Mouse (Mus musculus): Measurements from ENCODE around the gene Rab35.

- TF ChIP-seq RCOR1 (conservative IDR thresholded peaks at IDR 0.05; ENCODE audit: low read depth, low read length) (no peak), CTCF (conservative IDR thresholded peaks at IDR 0.05 in 1 of 2, IDR thresholded peaks at IDR 0.05 in 1 of 2; ENCODE audit: low read depth in 2 of 2, low read length in 2 of 2) (no peak), POLR2A (IDR thresholded peaks at IDR 0.05; ENCODE audit: low read depth, low read length) (peak; percentile 31; the same call in 1 of the 2 replicates), ZNF384 (IDR thresholded peaks at IDR 0.05; ENCODE audit: low read depth, low read length) (no peak), TBP (conservative IDR thresholded peaks at IDR 0.05; ENCODE audit: low read depth, low read length) (peak; percentile 58; the same call in 1 of the 2 replicates), UBTF (IDR thresholded peaks at IDR 0.05; ENCODE audit: low read depth, low read length) (peak; percentile 89), MAFK (IDR thresholded peaks at IDR 0.05; ENCODE audit: insufficient replicate concordance, low read length) (peak; percentile 67; the same call in 1 of the 2 replicates), EP300 (IDR thresholded peaks at IDR 0.05; ENCODE audit: low read length) (no peak), USF1 (IDR thresholded peaks at IDR 0.05; ENCODE audit: low read depth, low read length) (no peak), NRF1 (IDR thresholded peaks at IDR 0.05; ENCODE audit: low read depth, low read length) (0 out of 2 replicates have a peak, but pooled peaks have one; percentile 25), JUND (conservative IDR thresholded peaks at IDR 0.05; ENCODE audit: low read depth, low read length) (no peak), JUN (IDR thresholded peaks at IDR 0.05; ENCODE audit: insufficient read depth, low read depth, low read length) (no peak)
Measured at GRCm38 (mm10) chr5:115635536-115635935, 3.8 kb downstream of the Rab35 start.

Data from CH12.LX (cell line).